Mouse (Mus musculus) liver, adult 2 months (tissue): ENCODE measurements around the gene Snapin.

Experiments used
- CTCF ChIP-seq: fragments of 200-500 bp; IDR thresholded peaks from 2 replicates; pipeline ENCODE4 v1.5.1; 2011; ENCODE audit warnings: low read depth, low read length, control low read depth
- POLR2A ChIP-seq: fragments of 200-500 bp; IDR thresholded peaks from 2 replicates; pipeline ENCODE4 v1.6.1; 2011; ENCODE audit warnings: low read length, control low read depth; ENCODE audit not compliant: insufficient read depth; ENCODE audit errors: extremely low read depth

DNA sequence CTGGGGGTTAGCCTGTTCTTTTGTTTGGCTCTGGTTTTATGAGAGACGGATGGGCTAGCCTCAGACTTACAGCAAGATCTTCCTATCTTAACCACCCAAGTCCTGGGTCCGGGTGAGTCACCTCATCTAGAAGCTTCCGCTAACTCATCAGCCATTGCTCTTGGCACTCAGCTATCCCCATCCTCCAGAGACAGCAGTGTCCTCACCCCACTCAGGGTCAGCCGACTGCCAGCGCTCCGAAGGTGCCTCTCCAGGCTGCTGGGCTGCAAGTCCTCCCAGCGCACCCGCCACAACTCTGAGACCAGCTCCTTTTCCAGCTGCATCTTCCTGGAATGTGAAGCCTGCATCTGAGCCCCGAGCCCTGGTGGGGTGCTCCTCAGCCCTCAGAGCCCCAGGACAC is 31.1 kb downstream of the Snapin start:
- no peak for TF ChIP-seq CTCF
- TF ChIP-seq POLR2A = no peak
